In genomic region chr1:180757956-180758520, GRCm38 (mm10) we compare ENCODE assay signal across 14 mouse cellular contexts. TPM values are rescaled to one million over a fixed set of nuclear protein-coding genes. Genes with fewer than 3 reads are reported as not detected.
DNase-seq lines count a peak whose midpoint lies in the region; ATAC-seq and TF ChIP-seq lines count a peak whose summit lies in the region.
"Had no signal": no experiment of that assay in that cellular context is flagged by ENCODE, and none has a peak within 500 bp of the region (broad histone marks: within the 10 kb centered on the region; RNA-seq: fewer than 3 reads in every experiment).

No protein-coding gene starts in this region.

- 74% methylated on average over 7 of the region's 7 CpGs for WGBS in liver, embryonic 14.5 days (ENCODE audit: insufficient replicate concordance)
- WGBS in neural tube, embryonic 15.5 days, result 90% methylated on average over 7 of the region's 7 CpGs

- no peak overlapping the region for H3K27ac ChIP-seq in liver, embryonic 14.5 days
- H3K27ac ChIP-seq in neural tube, embryonic 15.5 days (replicated peaks), result no peak overlapping the region
- H3K27ac ChIP-seq: forebrain, embryonic 12.5 days; liver, embryonic 15.5 days had no signal

- H3K4me3 ChIP-seq in liver, embryonic 14.5 days (ENCODE audit: insufficient read depth in 1 of 2, low read depth in 2 of 2, low read length in 2 of 2), result no peak overlapping the region
- no peak overlapping the region for H3K4me3 ChIP-seq in neural tube, embryonic 15.5 days (replicated peaks)
- H3K4me3 ChIP-seq: forebrain, embryonic 12.5 days; liver, embryonic 15.5 days had no signal

- peaks cover 11% of the 10 kb centered on the region for H3K36me3 ChIP-seq in liver, embryonic 14.5 days (replicated peaks; ENCODE audit: control insufficient read depth, insufficient read depth, low read depth)
- H3K36me3 ChIP-seq in neural tube, embryonic 15.5 days, result peaks cover 13% of the 10 kb centered on the region

- no peak for TF ChIP-seq EP300 in liver, embryonic 14.5 days (IDR thresholded peaks at IDR 0.05; ENCODE audit: low read depth)

- 0 out of 2 replicates have a peak, but pooled peaks have one; percentile 28 for ATAC-seq in liver, embryonic 14.5 days (ENCODE audit: insufficient read depth)
- no peak for ATAC-seq in neural tube, embryonic 15.5 days (ENCODE audit: low FRiP score)

- DNase-seq in adrenal gland, adult (ENCODE audit: inconsistent age in 2 of 2, low spot score in 1 of 2), result peak; percentile 49 to 72
- DNase-seq in adrenal gland, postnatal 4 days (ENCODE audit: low spot score in 2 of 2), result no peak
- peak; percentile 68 for DNase-seq in adrenal gland, postnatal 14 days
- peak; percentile 43 to 60 for DNase-seq in kidney, adult 8-10 months
- no peak for DNase-seq in liver, embryonic 14.5 days (ENCODE audit: low read depth in 3 of 3, low spot score in 3 of 3)
- DNase-seq in urinary bladder, postnatal 10 days (ENCODE audit: low spot score), result no peak
- DNase-seq in cerebellum, adult 9-11 months, result no peak
- DNase-seq: cerebellum, postnatal 14 days; gastrocnemius, postnatal 10 days; right cerebral cortex, postnatal 14 days had no signal

- no peak overlapping the region for H3K4me2 ChIP-seq in liver, embryonic 14.5 days (ENCODE audit: low read depth)
- no peak overlapping the region for H3K4me2 ChIP-seq in neural tube, embryonic 15.5 days
- H3K4me2 ChIP-seq: forebrain, embryonic 12.5 days; heart, embryonic 11.5 days; liver, embryonic 15.5 days had no signal

- peaks cover 0 to 3% of the 10 kb centered on the region in 2 experiments; a peak in 1 of 4 replicates for H3K4me1 ChIP-seq in liver, embryonic 14.5 days (replicated peaks; ENCODE audit: control insufficient read depth in 2 of 2, insufficient read depth in 2 of 2, low read length in 1 of 2)
- H3K4me1 ChIP-seq in neural tube, embryonic 15.5 days, result peaks cover 1% of the 10 kb centered on the region

- H3K9me3 ChIP-seq in liver, embryonic 14.5 days (ENCODE audit: control insufficient read depth, low read length), result no peaks in the 10 kb centered on the region
- no peaks in the 10 kb centered on the region for H3K9me3 ChIP-seq in neural tube, embryonic 15.5 days (replicated peaks)
- H3K9me3 ChIP-seq: forebrain, embryonic 12.5 days; liver, embryonic 15.5 days had no signal

- peaks cover 2% of the 10 kb centered on the region for H3K27me3 ChIP-seq in liver, embryonic 14.5 days (ENCODE audit: control insufficient read depth, insufficient read depth, low read length)
- H3K27me3 ChIP-seq in neural tube, embryonic 15.5 days (replicated peaks), result no peaks in the 10 kb centered on the region; the same call in 1 of the 2 replicates

- no peak for TF ChIP-seq CTCF in liver, embryonic 14.5 days (IDR thresholded peaks at IDR 0.05; ENCODE audit: low read depth)

- H3K9ac ChIP-seq in liver, embryonic 14.5 days (replicated peaks), result no peak overlapping the region
- H3K9ac ChIP-seq in neural tube, embryonic 15.5 days (replicated peaks), result no peak overlapping the region
- H3K9ac ChIP-seq: forebrain, embryonic 12.5 days; liver, embryonic 15.5 days had no signal

RNA-seq across cellular contexts. Expression of gene Acbd3, which starts 32.2 kb away (rescaled TPM):
- total RNA-seq in adrenal gland, postnatal 4 days (2021), result 10 to 100 TPM; 42.6 to 46.5 TPM
- total RNA-seq in adrenal gland, postnatal 14 days (2021), result 41.8 and 43.0 TPM in 2 replicates
- polyA plus RNA-seq in liver, embryonic 14.5 days (2012; rRNA removed), result 6.4 and 9.8 TPM in 2 replicates
- polyA plus RNA-seq in liver, embryonic 14.5 days (2014; fragmentation: Nextera tagmentation; extraction: Ambion mirVana), result 7.2 and 8.2 TPM in 2 replicates
- 23.5 and 24.4 TPM in 2 replicates for polyA plus RNA-seq in neural tube, embryonic 15.5 days (2015; fragmentation: Nextera tagmentation; extraction: Ambion mirVana)

RNA-seq across cellular contexts. Expression of gene H3f3a, which starts 55.7 kb away (rescaled TPM):
- 1,000 to 10,000 TPM; 1,038 to 1,039 TPM for total RNA-seq in adrenal gland, postnatal 4 days (2021)
- total RNA-seq in adrenal gland, postnatal 14 days (2021), result 803 and 817 TPM in 2 replicates
- 529 and 1,021 TPM in 2 replicates for polyA plus RNA-seq in liver, embryonic 14.5 days (2012; rRNA removed)
- polyA plus RNA-seq in liver, embryonic 14.5 days (2014; fragmentation: Nextera tagmentation; extraction: Ambion mirVana), result 2,262 and 2,378 TPM in 2 replicates
- 2,562 and 2,745 TPM in 2 replicates for polyA plus RNA-seq in neural tube, embryonic 15.5 days (2015; fragmentation: Nextera tagmentation; extraction: Ambion mirVana)

Comparison
In these comparisons a context has a peak if more than half of its experiments do, and no peak if none do; other contexts are left out.
1. DNase-seq: peak in adrenal gland, adult (2 of 2), adrenal gland, postnatal 14 days (single experiment) and kidney, adult 8-10 months (2 of 2); none in adrenal gland, postnatal 4 days (0 of 2), liver, embryonic 14.5 days (0 of 3), urinary bladder, postnatal 10 days (single experiment) and cerebellum, adult 9-11 months (single experiment).